21 mouse cellular contexts compared by ENCODE assay signal in the genomic region with DNA sequence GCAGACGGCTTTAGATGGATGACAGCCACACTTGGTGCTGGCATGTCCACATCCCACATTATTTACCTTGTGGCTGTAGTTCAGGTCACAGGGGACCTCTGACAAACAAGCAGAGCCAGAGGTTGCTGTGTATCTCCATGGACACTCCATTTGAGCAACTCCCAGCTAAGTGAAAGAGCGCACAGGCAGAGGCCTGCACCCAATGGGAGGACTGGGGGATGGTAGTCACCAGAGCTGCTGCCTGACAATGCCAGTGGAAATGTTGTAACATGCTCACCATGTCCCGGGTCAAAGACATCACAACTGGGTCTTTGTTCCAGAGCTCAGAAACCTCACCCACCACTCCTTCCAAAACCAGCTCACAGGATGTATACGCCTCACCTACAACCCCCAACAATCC.
DNase-seq lines count a peak whose midpoint lies in the region; ATAC-seq and TF ChIP-seq lines count a peak whose summit lies in the region.
"Had no signal": no experiment of that assay in that cellular context is flagged by ENCODE, and none has a peak within 500 bp of the region (broad histone marks: within the 10 kb centered on the region; RNA-seq: fewer than 3 reads in every experiment).

No protein-coding gene starts in this region.

- no peak for ATAC-seq in liver, embryonic 11.5 days (replicated peaks; ENCODE audit: low FRiP score)
- peak; percentile 63 for ATAC-seq in liver, embryonic 14.5 days (ENCODE audit: insufficient read depth)
- ATAC-seq: hindbrain, embryonic 16.5 days; Patski had no signal

- TF ChIP-seq CTCF in liver, embryonic 14.5 days (IDR thresholded peaks at IDR 0.05; ENCODE audit: low read depth) = no peak

- peaks cover 18% of the 10 kb centered on the region for H3K27me3 ChIP-seq in liver, embryonic 11.5 days (replicated peaks; ENCODE audit: control insufficient read depth, insufficient read depth, low read length)
- peaks cover 13% of the 10 kb centered on the region for H3K27me3 ChIP-seq in liver, embryonic 14.5 days (ENCODE audit: control insufficient read depth, insufficient read depth, low read length)
- H3K27me3 ChIP-seq: Patski had no signal

- no peak overlapping the region for H3K27ac ChIP-seq in liver, embryonic 11.5 days (ENCODE audit: low read depth, low read length)
- no peak overlapping the region for H3K27ac ChIP-seq in liver, embryonic 14.5 days
- H3K27ac ChIP-seq: forebrain, embryonic 12.5 days; left cerebral cortex, adult 2 months; neural tube, embryonic 15.5 days had no signal

- no peak overlapping the region for H3K4me2 ChIP-seq in liver, embryonic 11.5 days
- no peak overlapping the region for H3K4me2 ChIP-seq in liver, embryonic 14.5 days (ENCODE audit: low read depth)
- H3K4me2 ChIP-seq: forebrain, embryonic 12.5 days; midbrain, embryonic 11.5 days; neural tube, embryonic 15.5 days had no signal

- H3K9me3 ChIP-seq in liver, embryonic 11.5 days (ENCODE audit: control insufficient read depth, low read length) = no peaks in the 10 kb centered on the region
- H3K9me3 ChIP-seq in liver, embryonic 14.5 days (ENCODE audit: control insufficient read depth, low read length) = no peaks in the 10 kb centered on the region
- H3K9me3 ChIP-seq: forebrain, embryonic 12.5 days; neural tube, embryonic 15.5 days had no signal

- peak; percentile 57 for DNase-seq in adrenal gland, postnatal 14 days
- DNase-seq in adrenal gland, adult 18-20 months (ENCODE audit: low spot score in 2 of 2) = no peak
- peak; percentile 33 for DNase-seq in liver
- DNase-seq in liver, embryonic 11.5 days (ENCODE audit: low spot score) = no peak
- DNase-seq in liver, embryonic 14.5 days (ENCODE audit: low read depth in 3 of 3, low spot score in 3 of 3) = peak in 1 of 3 experiments; percentile 22
- no peak for DNase-seq in right cerebral cortex, postnatal 14 days
- no peak for DNase-seq in spleen, postnatal 4 days (ENCODE audit: low spot score in 2 of 2)
- DNase-seq in left cerebral cortex, adult 18-20 months (ENCODE audit: low spot score in 2 of 2) = no peak
- DNase-seq: cerebellum, adult 9-11 months; embryo, embryonic 11 days; heart, postnatal 14 days; kidney, adult 18-20 months; lung, adult 18-20 months; lung, postnatal 4 days; thymus, postnatal 4 days had no signal

- H3K4me1 ChIP-seq in liver, embryonic 11.5 days (replicated peaks; ENCODE audit: control insufficient read depth, insufficient read depth, low read length) = peaks cover 24% of the 10 kb centered on the region
- H3K4me1 ChIP-seq in liver, embryonic 14.5 days (replicated peaks; ENCODE audit: control insufficient read depth in 2 of 2, insufficient read depth in 2 of 2, low read length in 1 of 2) = peaks cover 0 to 3% of the 10 kb centered on the region in 2 experiments; a peak in 2 of 4 replicates

- 73% methylated on average over 4 of the region's 4 CpGs for WGBS in liver, embryonic 11.5 days
- WGBS in liver, embryonic 14.5 days (ENCODE audit: insufficient replicate concordance) = 62% methylated on average over 4 of the region's 4 CpGs

- no peak overlapping the region for H3K4me3 ChIP-seq in liver, embryonic 11.5 days (ENCODE audit: low read depth, low read length)
- no peak overlapping the region for H3K4me3 ChIP-seq in liver, embryonic 14.5 days (ENCODE audit: insufficient read depth in 1 of 2, low read depth in 2 of 2, low read length in 2 of 2)
- H3K4me3 ChIP-seq: forebrain, embryonic 12.5 days; left cerebral cortex, adult 2 months; neural tube, embryonic 15.5 days had no signal

- no peak overlapping the region for H3K9ac ChIP-seq in liver, embryonic 11.5 days (ENCODE audit: low read depth, low read length)
- no peak overlapping the region for H3K9ac ChIP-seq in liver, embryonic 14.5 days (replicated peaks)
- H3K9ac ChIP-seq: forebrain, embryonic 12.5 days; neural tube, embryonic 15.5 days had no signal

- TF ChIP-seq EP300 in liver, embryonic 14.5 days (IDR thresholded peaks at IDR 0.05; ENCODE audit: low read depth) = no peak

- no peaks in the 10 kb centered on the region; the same call in 1 of the 2 replicates for H3K36me3 ChIP-seq in liver, embryonic 11.5 days (ENCODE audit: control insufficient read depth, insufficient read depth, low read length)
- no peaks in the 10 kb centered on the region for H3K36me3 ChIP-seq in liver, embryonic 14.5 days (replicated peaks; ENCODE audit: control insufficient read depth, insufficient read depth, low read depth)
- H3K36me3 ChIP-seq: forebrain, embryonic 12.5 days; neural tube, embryonic 15.5 days had no signal

Comparison
In these comparisons a context has a peak if more than half of its experiments do, and no peak if none do; other contexts are left out.
1. DNase-seq: peak in adrenal gland, postnatal 14 days (single experiment) and liver (single experiment); none in adrenal gland, adult 18-20 months (0 of 2), liver, embryonic 11.5 days (single experiment), right cerebral cortex, postnatal 14 days (single experiment), spleen, postnatal 4 days (0 of 2) and left cerebral cortex, adult 18-20 months (0 of 2).